Mouse (Mus musculus): ENCODE measurements around the gene Hlx. TPM values are rescaled to one million over a fixed set of nuclear protein-coding genes. Genes with fewer than 3 reads are reported as not detected.
A peak's percentile ranks its signal among the peaks of the same experiment; 100 is the strongest.

The Hlx gene
- polyA plus RNA-seq, 1 experiment from 2014 or later: 2.2 TPM

- no peak overlapping the region for H3K9ac ChIP-seq (ENCODE audit: low read length)
- H3K27me3 ChIP-seq (ENCODE audit: control insufficient read depth, insufficient read depth, low read length): peaks cover 96% of the 10 kb centered on the region
- DNase-seq (ENCODE audit: low spot score, missing footprints): peak; percentile 95
- H3K27ac ChIP-seq (ENCODE audit: low read depth, low read length): no peak overlapping the region
- no peaks in the 10 kb centered on the region for H3K4me1 ChIP-seq (ENCODE audit: control insufficient read depth, insufficient read depth, low read length)
- WGBS: under 1% methylated on average over 41 of the region's 41 CpGs
- ATAC-seq (ENCODE audit: low FRiP score): no peak
- H3K4me2 ChIP-seq: no peak overlapping the region
- H3K9me3 ChIP-seq (ENCODE audit: control insufficient read depth, low read length): no peaks in the 10 kb centered on the region
- H3K36me3 ChIP-seq (ENCODE audit: control insufficient read depth, insufficient read depth, low read length): no peaks in the 10 kb centered on the region
- no peak overlapping the region for H3K4me3 ChIP-seq (ENCODE audit: low read depth, low read length)
Observed at GRCm38 (mm10) chr1:184718261-184719120, 13.9 kb downstream of the Hlx start.

GRCm38 (mm10) chr1:184717691-184718200 is 14.7 kb downstream of the Hlx start:
- WGBS: 1% methylated on average over 12 of the region's 12 CpGs
- H3K4me2 ChIP-seq: no peak overlapping the region
- H3K27me3 ChIP-seq (ENCODE audit: control insufficient read depth, insufficient read depth, low read length): peaks cover 89% of the 10 kb centered on the region
- no peaks in the 10 kb centered on the region for H3K4me1 ChIP-seq (ENCODE audit: control insufficient read depth, insufficient read depth, low read length)
- H3K4me3 ChIP-seq (ENCODE audit: low read depth, low read length): no peak overlapping the region
- H3K9ac ChIP-seq (ENCODE audit: low read length): no peak overlapping the region
- peak; percentile 91 for DNase-seq (ENCODE audit: low spot score, missing footprints)
- no peak for ATAC-seq (ENCODE audit: low FRiP score)
- no peaks in the 10 kb centered on the region for H3K36me3 ChIP-seq (ENCODE audit: control insufficient read depth, insufficient read depth, low read length)
- H3K9me3 ChIP-seq (ENCODE audit: control insufficient read depth, low read length): no peaks in the 10 kb centered on the region
- no peak overlapping the region for H3K27ac ChIP-seq (ENCODE audit: low read depth, low read length)

GRCm38 (mm10) chr1:184717016-184717568 is 15.3 kb downstream of the Hlx start:
- H3K9me3 ChIP-seq (ENCODE audit: control insufficient read depth, low read length): no peaks in the 10 kb centered on the region
- no peaks in the 10 kb centered on the region for H3K36me3 ChIP-seq (ENCODE audit: control insufficient read depth, insufficient read depth, low read length)
- no peak overlapping the region for H3K4me2 ChIP-seq
- H3K9ac ChIP-seq (ENCODE audit: low read length): no peak overlapping the region
- DNase-seq (ENCODE audit: low spot score, missing footprints): peak; percentile 92
- peaks cover 82% of the 10 kb centered on the region for H3K27me3 ChIP-seq (ENCODE audit: control insufficient read depth, insufficient read depth, low read length)
- H3K4me3 ChIP-seq (ENCODE audit: low read depth, low read length): no peak overlapping the region
- ATAC-seq (ENCODE audit: low FRiP score): no peak
- no peak overlapping the region for H3K27ac ChIP-seq (ENCODE audit: low read depth, low read length)
- under 1% methylated on average over 18 of the region's 18 CpGs for WGBS
- no peaks in the 10 kb centered on the region for H3K4me1 ChIP-seq (ENCODE audit: control insufficient read depth, insufficient read depth, low read length)

GRCm38 (mm10) chr1:184716117-184716516 is 16.3 kb downstream of the Hlx start:
- no peaks in the 10 kb centered on the region for H3K9me3 ChIP-seq (ENCODE audit: control insufficient read depth, low read length)
- WGBS: 0% methylated on average over 6 of the region's 6 CpGs
- no peak overlapping the region for H3K4me3 ChIP-seq (ENCODE audit: low read depth, low read length)
- no peaks in the 10 kb centered on the region for H3K36me3 ChIP-seq (ENCODE audit: control insufficient read depth, insufficient read depth, low read length)
- ATAC-seq (ENCODE audit: low FRiP score): no peak; the same call in 1 of the 2 replicates
- no peak overlapping the region for H3K4me2 ChIP-seq
- H3K27me3 ChIP-seq (ENCODE audit: control insufficient read depth, insufficient read depth, low read length): peaks cover 72% of the 10 kb centered on the region
- peak; percentile 89 for DNase-seq (ENCODE audit: low spot score, missing footprints)
- no peak overlapping the region for H3K27ac ChIP-seq (ENCODE audit: low read depth, low read length)
- H3K4me1 ChIP-seq (ENCODE audit: control insufficient read depth, insufficient read depth, low read length): no peaks in the 10 kb centered on the region
- no peak overlapping the region for H3K9ac ChIP-seq (ENCODE audit: low read length)

GRCm38 (mm10) chr1:184715693-184716092 is 16.7 kb downstream of the Hlx start:
- Histone ChIP-seq H3K27me3 (ENCODE audit: control insufficient read depth, insufficient read depth, low read length) (peaks cover 68% of the 10 kb centered on the region), H3K27ac (ENCODE audit: low read depth, low read length) (no peak overlapping the region), H3K36me3 (ENCODE audit: control insufficient read depth, insufficient read depth, low read length) (no peaks in the 10 kb centered on the region), H3K9me3 (ENCODE audit: control insufficient read depth, low read length) (no peaks in the 10 kb centered on the region), H3K9ac (ENCODE audit: low read length) (no peak overlapping the region), H3K4me2 (no peak overlapping the region), H3K4me3 (ENCODE audit: low read depth, low read length) (no peak overlapping the region), H3K4me1 (ENCODE audit: control insufficient read depth, insufficient read depth, low read length) (no peaks in the 10 kb centered on the region)
- WGBS: 22% methylated on average over 6 of the region's 6 CpGs
- no peak for ATAC-seq (ENCODE audit: low FRiP score)
- DNase-seq (ENCODE audit: low spot score, missing footprints): peak; percentile 81

GRCm38 (mm10) chr1:184714515-184714914 is 17.9 kb downstream of the Hlx start:
- Histone ChIP-seq H3K36me3 (ENCODE audit: control insufficient read depth, insufficient read depth, low read length) (no peaks in the 10 kb centered on the region), H3K27ac (ENCODE audit: low read depth, low read length) (no peak overlapping the region), H3K4me2 (no peak overlapping the region), H3K4me1 (ENCODE audit: control insufficient read depth, insufficient read depth, low read length) (no peaks in the 10 kb centered on the region), H3K27me3 (ENCODE audit: control insufficient read depth, insufficient read depth, low read length) (peaks cover 56% of the 10 kb centered on the region), H3K9ac (ENCODE audit: low read length) (no peak overlapping the region), H3K9me3 (ENCODE audit: control insufficient read depth, low read length) (no peaks in the 10 kb centered on the region), H3K4me3 (ENCODE audit: low read depth, low read length) (no peak overlapping the region)
- ATAC-seq (ENCODE audit: low FRiP score): no peak
- WGBS: 27% methylated on average over 3 of the region's 3 CpGs
- no peak for DNase-seq (ENCODE audit: low spot score, missing footprints)

GRCm38 (mm10) chr1:184713716-184714115 is 18.7 kb downstream of the Hlx start:
- H3K9ac ChIP-seq (ENCODE audit: low read length): no peak overlapping the region
- DNase-seq (ENCODE audit: low spot score, missing footprints) (no peak), ATAC-seq (ENCODE audit: low FRiP score) (no peak)
- H3K36me3 ChIP-seq (ENCODE audit: control insufficient read depth, insufficient read depth, low read length): no peaks in the 10 kb centered on the region
- H3K4me3 ChIP-seq (ENCODE audit: low read depth, low read length): no peak overlapping the region
- H3K9me3 ChIP-seq (ENCODE audit: control insufficient read depth, low read length): no peaks in the 10 kb centered on the region
- H3K4me1 ChIP-seq (ENCODE audit: control insufficient read depth, insufficient read depth, low read length): no peaks in the 10 kb centered on the region
- no peak overlapping the region for H3K27ac ChIP-seq (ENCODE audit: low read depth, low read length)
- H3K4me2 ChIP-seq: no peak overlapping the region
- H3K27me3 ChIP-seq (ENCODE audit: control insufficient read depth, insufficient read depth, low read length): peaks cover 48% of the 10 kb centered on the region
- WGBS: 67% methylated on average over 5 of the region's 5 CpGs

GRCm38 (mm10) chr1:184707532-184708248 is 24.7 kb downstream of the Hlx start:
- Histone ChIP-seq H3K36me3 (ENCODE audit: control insufficient read depth, insufficient read depth, low read length) (no peaks in the 10 kb centered on the region), H3K4me2 (no peak overlapping the region), H3K4me3 (ENCODE audit: low read depth, low read length) (no peak overlapping the region), H3K9ac (ENCODE audit: low read length) (no peak overlapping the region), H3K27me3 (ENCODE audit: control insufficient read depth, insufficient read depth, low read length) (no peaks in the 10 kb centered on the region), H3K27ac (ENCODE audit: low read depth, low read length) (no peak overlapping the region), H3K9me3 (ENCODE audit: control insufficient read depth, low read length) (no peaks in the 10 kb centered on the region), H3K4me1 (ENCODE audit: control insufficient read depth, insufficient read depth, low read length) (no peaks in the 10 kb centered on the region)
- 91% methylated on average over 4 of the region's 4 CpGs for WGBS
- DNase-seq (ENCODE audit: low spot score, missing footprints) (no peak), ATAC-seq (ENCODE audit: low FRiP score) (no peak)

- no peaks in the 10 kb centered on the region for H3K9me3 ChIP-seq (ENCODE audit: control insufficient read depth, low read length)
- H3K4me1 ChIP-seq (ENCODE audit: control insufficient read depth, insufficient read depth, low read length): no peaks in the 10 kb centered on the region
- H3K27ac ChIP-seq (ENCODE audit: low read depth, low read length): no peak overlapping the region
- no peak for DNase-seq (ENCODE audit: low spot score, missing footprints)
- H3K36me3 ChIP-seq (ENCODE audit: control insufficient read depth, insufficient read depth, low read length): no peaks in the 10 kb centered on the region
- H3K4me3 ChIP-seq (ENCODE audit: low read depth, low read length): no peak overlapping the region
- H3K4me2 ChIP-seq: no peak overlapping the region
- H3K27me3 ChIP-seq (ENCODE audit: control insufficient read depth, insufficient read depth, low read length): no peaks in the 10 kb centered on the region
- H3K9ac ChIP-seq (ENCODE audit: low read length): no peak overlapping the region
- no peak for ATAC-seq (ENCODE audit: low FRiP score)
- 42% methylated on average over 3 of the region's 3 CpGs for WGBS
Observed at GRCm38 (mm10) chr1:184704901-184705300, 27.5 kb downstream of the Hlx start.

Data from midbrain, embryonic 11.5 days (tissue).